Mouse (Mus musculus): ENCODE data around the gene Gm28510. TPM values are rescaled to one million over a fixed set of nuclear protein-coding genes. Genes with fewer than 3 reads are reported as not detected.
"Not testable (repeated sequence)": the region's sequence is repeated elsewhere in the genome, so short reads cannot be mapped to it uniquely, and the experiment has no call there.

The Gm28510 gene
- total RNA-seq (2021): not detected

GRCm38 (mm10) chrY:10412437-10412836, at the start of gene Gm28510:
Gene Gm28510, plus strand, starts transcription at chrY:10412737.
- not testable (repeated sequence) for DNase-seq

Other genes with a start within 250 kb of the Gm28510 start
- gene Gm20834, start 88.1 kb upstream of the Gm28510 start, total RNA-seq (2021): not detected
- gene Gm20737, start 123.3 kb downstream of the Gm28510 start, total RNA-seq (2021): not detected
- gene Gm21775, start 140.7 kb downstream of the Gm28510 start, total RNA-seq (2021): not detected
- gene Gm21900, start 203.6 kb downstream of the Gm28510 start, total RNA-seq (2021): not detected

Data from layer of hippocampus, postnatal 36 days (tissue).